Mouse (Mus musculus) liver, embryonic 13.5 days (tissue): ENCODE data around the gene Tpp2. TPM values are rescaled to one million over a fixed set of nuclear protein-coding genes. Genes with fewer than 3 reads are reported as not detected.
"Not testable (repeated sequence)": the region's sequence is repeated elsewhere in the genome, so short reads cannot be mapped to it uniquely, and the experiment has no call there.

ENCODE experiments used
- ATAC-seq: fragments of 200-750 bp; cut with Nextera tagmentation; 2 replicates; pipeline ENCODE4 v1.8.0; 2017; ENCODE audit warnings: low read depth, mild to moderate bottlenecking, moderate number of reproducible peaks, moderate library complexity
- DNase-seq: peaks from one replicate; pipeline ENCODE4 v3.0.0; 2022
- H3K27ac ChIP-seq: fragments of 300-500 bp; sonication (generic); 2 replicates; pipeline ENCODE4 v1.5.1; 2015; ENCODE audit warnings: moderate library complexity, mild to moderate bottlenecking, inconsistent platforms
- H3K27me3 ChIP-seq: fragments of 300-500 bp; sonication (generic); 2 replicates; pipeline ENCODE4 v1.6.1; 2015; ENCODE audit warnings: mild to moderate bottlenecking, inconsistent platforms
- H3K36me3 ChIP-seq: fragments of 300-500 bp; sonication (generic); 2 replicates; pipeline ENCODE4 v1.6.1; 2015; ENCODE audit warnings: mild to moderate bottlenecking, inconsistent platforms
- H3K4me1 ChIP-seq: fragments of 300-500 bp; sonication (generic); replicated peaks from 2 replicates; pipeline ENCODE4 v1.6.1; 2015; ENCODE audit warnings: inconsistent platforms
- H3K4me2 ChIP-seq: fragments of 300-500 bp; sonication (generic); 2 replicates; pipeline ENCODE4 v1.6.1; 2015; ENCODE audit warnings: inconsistent platforms, mild to moderate bottlenecking, moderate library complexity
- H3K4me3 ChIP-seq: fragments of 300-500 bp; sonication (generic); replicated peaks from 2 replicates; pipeline ENCODE4 v1.5.1; 2015; ENCODE audit warnings: mild to moderate bottlenecking, inconsistent platforms
- H3K9ac ChIP-seq: fragments of 300-500 bp; sonication (generic); 2 replicates; pipeline ENCODE4 v1.6.1; 2015; ENCODE audit warnings: mild to moderate bottlenecking, inconsistent platforms
- H3K9me3 ChIP-seq: fragments of 300-500 bp; sonication (generic); replicated peaks from 2 replicates; pipeline ENCODE4 v1.6.1; 2016; ENCODE audit warnings: inconsistent platforms
- WGBS: fragments of 180-500 bp; shearing (Covaris S2); methylation state at CpG from one replicate; pipeline ENCODE4 v1.1.7; 2015; ENCODE audit not compliant: insufficient replicate concordance; 5-methylcytosine and 5-hydroxymethylcytosine counted together
- microRNA-seq: library from miRNA; unstranded; fragments of <30 nt; microRNA quantifications from one replicate; pipeline ENCODE4, GENCODE M21; 2016
- polyA plus RNA-seq: library from polyadenylated mRNA; unstranded; fragments of >200 nt; fragmentation: Nextera tagmentation; extraction: Ambion mirVana; gene quantifications from 2 replicates; pipeline ENCODE4 v1.2.1, GENCODE M21; 2015

Tpp2 gene
- polyA plus RNA-seq, 1 experiment from 2014 or later: 32.9 TPM

DNA sequence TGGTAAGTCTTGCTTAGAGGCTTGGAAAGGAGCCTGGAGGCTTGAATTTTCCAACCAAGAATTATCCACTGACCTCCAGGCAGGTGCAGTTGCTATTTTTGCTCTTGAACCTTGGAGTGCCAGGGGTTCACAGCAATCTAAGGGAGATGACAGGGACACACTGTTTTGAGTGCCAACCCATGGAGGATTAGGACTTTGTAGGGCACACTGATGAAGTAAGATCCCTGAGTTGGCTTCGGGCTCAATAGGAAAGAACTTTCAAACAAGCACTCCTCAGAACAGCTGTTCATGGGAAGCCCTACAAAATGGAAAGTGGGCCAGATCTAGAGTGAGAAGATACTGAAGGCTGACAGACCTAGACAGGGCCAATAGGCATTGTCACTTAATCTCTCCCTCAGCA is 89.2 kb downstream of the Tpp2 start:
- Histone ChIP-seq H3K4me3 (no peak overlapping the region), H3K27me3 (no peaks in the 10 kb centered on the region), H3K4me1 (no peaks in the 10 kb centered on the region), H3K9me3 (no peaks in the 10 kb centered on the region), H3K27ac (no peak overlapping the region), H3K9ac (no peak overlapping the region), H3K36me3 (no peaks in the 10 kb centered on the region), H3K4me2 (no peak overlapping the region)
- WGBS: 68% methylated on average over 1 of the region's 1 CpGs
- DNase-seq (no peak), ATAC-seq (no peak)

DNA sequence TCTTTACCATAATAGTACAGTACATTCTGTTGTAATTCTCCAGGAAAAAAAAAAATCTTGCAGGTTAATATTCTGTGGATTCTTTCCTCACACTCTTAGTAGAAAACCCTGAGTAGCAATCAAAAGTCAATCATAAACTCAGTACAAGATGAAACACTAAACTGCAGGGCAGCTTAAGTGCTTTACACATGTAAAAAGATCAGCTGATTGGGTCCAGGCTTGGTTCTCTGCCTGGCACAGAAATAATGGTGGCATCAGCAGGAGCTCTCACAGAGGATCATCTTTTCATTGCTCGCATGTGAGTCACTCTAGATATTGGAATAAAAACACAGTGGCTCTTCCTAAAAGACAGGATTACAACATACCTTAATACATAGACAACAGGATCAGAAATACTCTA is 94.2 kb downstream of the Tpp2 start:
- DNase-seq (no peak), ATAC-seq (no peak)
- no peaks in the 10 kb centered on the region for H3K36me3 ChIP-seq
- H3K27ac ChIP-seq: no peak overlapping the region
- no peaks in the 10 kb centered on the region for H3K27me3 ChIP-seq
- H3K4me2 ChIP-seq: no peak overlapping the region
- H3K4me1 ChIP-seq: no peaks in the 10 kb centered on the region
- H3K4me3 ChIP-seq: no peak overlapping the region
- no peaks in the 10 kb centered on the region for H3K9me3 ChIP-seq
- H3K9ac ChIP-seq: no peak overlapping the region
- WGBS: 59% methylated on average over 1 of the region's 1 CpGs

DNA sequence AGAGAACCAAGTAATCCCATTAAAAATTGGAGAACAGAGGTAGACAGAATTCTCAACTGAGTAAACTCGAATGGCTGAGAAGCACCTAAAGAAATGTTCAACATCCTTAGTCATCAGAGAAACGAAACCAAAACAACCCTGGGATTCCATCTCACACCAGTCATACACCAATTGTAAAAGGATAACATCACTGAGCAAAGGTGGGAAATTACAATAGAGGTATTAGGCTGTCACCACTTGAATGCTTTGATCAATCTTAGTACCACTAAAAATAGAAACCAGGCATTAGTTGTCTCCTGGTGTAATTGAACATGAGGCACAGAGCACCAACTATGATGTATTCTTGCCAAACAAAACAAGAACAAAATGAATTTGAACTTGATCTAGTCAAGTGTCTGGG is 98.8 kb downstream of the Tpp2 start:
- Histone ChIP-seq H3K27ac (no peak overlapping the region), H3K36me3 (no peaks in the 10 kb centered on the region), H3K27me3 (no peaks in the 10 kb centered on the region), H3K9me3 (no peaks in the 10 kb centered on the region), H3K4me2 (no peak overlapping the region), H3K4me3 (no peak overlapping the region), H3K4me1 (no peaks in the 10 kb centered on the region), H3K9ac (no peak overlapping the region)
- 40% methylated on average over 2 of the region's 2 CpGs for WGBS
- ATAC-seq (no peak), DNase-seq (no peak)

DNA sequence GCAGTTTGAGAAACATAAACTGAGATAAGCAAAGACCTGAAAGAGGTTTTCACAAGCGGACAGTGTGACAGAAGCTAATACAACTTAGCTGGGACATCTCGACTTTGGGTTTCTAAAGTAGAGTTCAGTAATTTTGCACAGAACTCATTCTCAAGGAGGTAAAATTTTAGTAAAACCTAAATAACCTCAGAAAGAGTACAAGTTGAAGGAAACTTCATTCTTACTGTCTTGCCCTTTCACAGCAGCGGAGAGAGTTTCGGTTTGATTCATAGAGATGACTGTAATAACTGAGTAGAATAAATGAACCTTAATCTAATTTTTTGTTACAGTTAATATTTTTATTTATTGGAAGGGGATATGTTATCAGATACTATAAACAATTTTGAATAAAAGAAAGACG is 99.5 kb downstream of the Tpp2 start:
- no peak overlapping the region for H3K4me3 ChIP-seq
- 62% methylated on average over 5 of the region's 5 CpGs for WGBS
- no peaks in the 10 kb centered on the region for H3K36me3 ChIP-seq
- H3K27ac ChIP-seq: no peak overlapping the region
- no peaks in the 10 kb centered on the region for H3K4me1 ChIP-seq
- no peaks in the 10 kb centered on the region for H3K9me3 ChIP-seq
- DNase-seq (no peak), ATAC-seq (no peak)
- no peak overlapping the region for H3K9ac ChIP-seq
- H3K27me3 ChIP-seq: no peaks in the 10 kb centered on the region
- H3K4me2 ChIP-seq: no peak overlapping the region

DNA sequence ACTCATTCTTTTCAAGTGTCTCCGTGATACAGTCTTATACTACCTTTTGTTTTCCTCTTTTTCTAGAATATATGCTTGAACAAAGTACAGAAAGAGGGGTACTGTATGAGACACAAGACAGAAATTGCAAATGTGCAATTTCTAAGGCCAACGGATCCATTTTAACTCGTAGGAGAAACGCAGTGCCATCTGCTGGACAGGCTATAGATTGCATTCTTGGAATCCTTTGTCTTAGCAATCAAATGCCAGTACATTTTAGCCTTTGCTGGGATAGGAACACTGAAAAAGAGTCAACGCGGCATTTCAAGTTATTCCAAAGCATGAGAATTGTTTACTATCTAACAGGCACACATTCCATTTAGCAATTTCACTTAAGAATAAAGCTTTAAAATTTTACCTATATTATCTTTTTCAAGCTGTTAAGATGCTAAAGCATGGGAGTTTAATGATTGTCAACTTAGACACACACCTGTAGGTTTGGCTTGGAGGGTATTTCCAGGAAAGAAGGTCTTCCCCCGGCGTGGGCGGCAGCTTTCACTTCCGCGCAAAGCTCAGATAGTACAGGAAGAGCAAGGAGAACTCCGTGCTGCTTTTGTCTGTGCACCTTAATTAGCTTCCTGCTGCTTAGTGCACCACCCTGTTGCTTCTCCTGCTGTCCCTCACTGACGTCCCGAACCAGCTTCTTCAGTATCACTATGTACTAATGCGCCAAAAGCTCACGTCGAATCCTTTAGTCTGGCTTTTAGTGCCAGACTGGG is 108.5 kb downstream of the Tpp2 start:
- 1% methylated on average over 17 of the region's 17 CpGs for WGBS

DNA sequence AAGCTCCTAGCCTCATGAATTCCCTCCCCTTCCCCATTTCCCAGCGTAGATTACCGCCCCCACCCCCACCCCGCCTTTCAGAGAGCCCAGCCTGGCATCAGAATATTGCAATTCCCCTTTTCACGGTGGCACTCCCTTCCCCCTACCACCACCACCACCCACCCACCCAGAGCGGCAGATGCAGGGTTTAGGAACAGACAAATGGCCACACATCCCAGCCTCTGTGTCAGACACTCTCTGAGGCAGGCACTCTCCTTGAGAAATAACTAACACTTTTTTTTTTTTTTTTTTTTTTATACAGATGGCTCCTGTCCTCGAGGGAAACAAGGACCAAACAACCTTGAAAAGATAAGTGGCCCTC is 109.1 kb downstream of the Tpp2 start:
- peak overlapping the region; percentile 41 for H3K9ac ChIP-seq
- peaks cover 4% of the 10 kb centered on the region; the same call in 1 of the 2 replicates for H3K4me1 ChIP-seq
- 6% methylated on average over 6 of the region's 6 CpGs for WGBS
- no peaks in the 10 kb centered on the region for H3K9me3 ChIP-seq
- no peak overlapping the region for H3K27ac ChIP-seq
- DNase-seq: no peak
- H3K27me3 ChIP-seq: no peaks in the 10 kb centered on the region
- 0 out of 2 replicates have a peak, but pooled peaks have one; percentile 20 for ATAC-seq
- H3K36me3 ChIP-seq: no peaks in the 10 kb centered on the region
- peak overlapping the region; percentile 52 for H3K4me3 ChIP-seq
- peak overlapping the region; percentile 65 for H3K4me2 ChIP-seq

More for the DNA sequence above, 108.5 kb downstream of the Tpp2 start:
- ATAC-seq (peak; percentile 41; the same call in 1 of the 2 replicates), DNase-seq (peak; percentile 29)
- H3K4me2 ChIP-seq: peak overlapping the region; percentile 65
- H3K9ac ChIP-seq: peak overlapping the region; percentile 41
- no peaks in the 10 kb centered on the region for H3K9me3 ChIP-seq
- H3K27me3 ChIP-seq: no peaks in the 10 kb centered on the region
- no peak overlapping the region for H3K27ac ChIP-seq
- H3K36me3 ChIP-seq: no peaks in the 10 kb centered on the region
- peak overlapping the region; percentile 52 for H3K4me3 ChIP-seq
- peaks cover 4% of the 10 kb centered on the region; the same call in 1 of the 2 replicates for H3K4me1 ChIP-seq

DNA sequence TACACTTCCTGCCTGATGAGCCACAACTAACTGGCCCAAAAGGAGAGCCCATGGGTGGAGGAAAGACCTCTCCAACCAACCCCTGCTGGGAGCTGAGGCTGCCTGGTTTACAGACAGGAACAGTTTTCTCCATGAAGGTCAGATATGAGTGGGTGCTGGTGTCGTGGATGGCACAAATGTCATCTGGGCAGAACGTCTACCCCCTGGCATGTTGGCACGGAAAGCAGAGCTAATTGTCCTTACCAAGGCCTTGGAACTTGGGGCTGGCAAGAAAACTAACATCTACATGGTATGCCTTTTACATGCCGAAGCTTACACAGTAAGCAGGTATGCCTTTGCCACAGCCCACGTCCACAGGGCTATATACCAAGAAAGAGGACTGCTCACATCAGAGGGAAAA is 112.2 kb downstream of the Tpp2 start:
- not testable (repeated sequence) for H3K9ac ChIP-seq, H3K27me3 ChIP-seq, H3K4me1 ChIP-seq, H3K4me2 ChIP-seq, H3K36me3 ChIP-seq, H3K4me3 ChIP-seq, ATAC-seq, H3K27ac ChIP-seq, H3K9me3 ChIP-seq, DNase-seq
- WGBS: 57% methylated on average over 5 of the region's 5 CpGs

DNA sequence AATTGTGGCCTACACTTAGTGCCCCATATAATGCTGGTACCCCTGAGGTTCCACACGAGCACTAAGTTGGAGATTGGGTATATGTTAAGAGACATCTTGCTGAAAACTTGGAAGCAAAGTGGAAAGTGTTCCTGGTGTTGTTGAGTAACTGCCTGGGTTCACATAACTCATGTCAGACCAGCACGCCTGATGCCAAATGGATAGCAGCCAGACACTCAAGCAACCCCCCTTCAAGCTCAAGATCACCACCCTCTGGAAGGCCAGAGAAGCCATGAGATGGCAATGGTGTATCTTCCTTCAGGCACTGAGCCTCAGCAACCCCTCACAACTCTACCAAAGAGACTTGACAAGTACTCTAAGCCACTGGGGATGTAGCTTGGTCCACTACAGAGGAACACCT is 113.1 kb downstream of the Tpp2 start:
- H3K4me3 ChIP-seq: no peak overlapping the region
- DNase-seq (no peak), ATAC-seq (no peak)
- H3K36me3 ChIP-seq: no peaks in the 10 kb centered on the region
- no peak overlapping the region for H3K9ac ChIP-seq
- H3K27me3 ChIP-seq: no peaks in the 10 kb centered on the region
- 57% methylated on average over 2 of the region's 2 CpGs for WGBS
- H3K4me2 ChIP-seq: no peak overlapping the region
- no peak overlapping the region for H3K27ac ChIP-seq
- H3K9me3 ChIP-seq: no peaks in the 10 kb centered on the region
- peaks cover 4% of the 10 kb centered on the region; the same call in 1 of the 2 replicates for H3K4me1 ChIP-seq

Small RNA genes lying within 50 kb of the gene (microRNA-seq; reads per million reads assigned to microRNA genes)
- gene Gm24180: not detected

Other genes starting within 250 kb of the Tpp2 start
- gene 1500015O10Rik, start 203.0 kb upstream of the Tpp2 start, polyA plus RNA-seq: 0.41 and 0.77 TPM in 2 replicates
- 9.4 and 12.4 TPM in 2 replicates for gene Uxs1, start 105.8 kb upstream of the Tpp2 start, polyA plus RNA-seq
- 0.06 and 0.13 TPM in 2 replicates for gene Mettl21c, start 86.4 kb downstream of the Tpp2 start, polyA plus RNA-seq
- gene Gm8251, start 128.3 kb downstream of the Tpp2 start, polyA plus RNA-seq: 0.13 and 0.20 TPM in 2 replicates
- 80.3 and 89.4 TPM in 2 replicates for gene Tex30, start 168.8 kb downstream of the Tpp2 start, polyA plus RNA-seq
- gene Kdelc1, start 185.2 kb downstream of the Tpp2 start, polyA plus RNA-seq: 21.6 and 24.1 TPM in 2 replicates
- 4.4 and 5.6 TPM in 2 replicates for gene Bivm, start 185.3 kb downstream of the Tpp2 start, polyA plus RNA-seq
- gene Ercc5, start 214.1 kb downstream of the Tpp2 start, polyA plus RNA-seq: 5.9 and 6.9 TPM in 2 replicates